Mouse (Mus musculus) limb, embryonic 11.5 days (tissue): Measurements from ENCODE around the gene Hebp1. TPM values are rescaled to one million over a fixed set of nuclear protein-coding genes. Genes with fewer than 3 reads are reported as not detected.

ENCODE experiments used
- ATAC-seq: fragments of 200-750 bp; cut with Nextera tagmentation; 2 replicates; pipeline ENCODE4 v1.8.0; 2017; ENCODE audit warnings: low read depth; ENCODE audit not compliant: insufficient number of reproducible peaks, low FRiP score, low TSS enrichment
- DNase-seq: peaks from one replicate; pipeline ENCODE4 v3.0.0-alpha.2; 2015; ENCODE audit warnings: low spot score
- H3K27ac ChIP-seq: fragments of 300-500 bp; sonication (generic); replicated peaks from 2 replicates; pipeline ENCODE4 v1.5.1; 2014; ENCODE audit warnings: low read depth, mild to moderate bottlenecking, low read length
- H3K27me3 ChIP-seq: fragments of 300-500 bp; sonication (generic); 2 replicates; pipeline ENCODE4 v1.6.1; 2014; ENCODE audit warnings: mild to moderate bottlenecking, low read length, mixed read lengths; ENCODE audit not compliant: control insufficient read depth, insufficient read depth
- H3K36me3 ChIP-seq: fragments of 300-500 bp; sonication (generic); 2 replicates; pipeline ENCODE4 v1.6.1; 2014; ENCODE audit warnings: mild to moderate bottlenecking, low read length, moderate library complexity, mixed read lengths; ENCODE audit not compliant: control insufficient read depth, insufficient read depth
- H3K4me1 ChIP-seq: fragments of 300-500 bp; sonication (generic); 2 replicates; pipeline ENCODE4 v1.6.1; 2014; ENCODE audit warnings: low read length, mixed read lengths; ENCODE audit not compliant: control insufficient read depth, insufficient read depth
- H3K4me2 ChIP-seq: fragments of 300-500 bp; sonication (generic); 2 replicates; pipeline ENCODE4 v1.6.1; 2014; ENCODE audit warnings: low read depth, mild to moderate bottlenecking, moderate library complexity; ENCODE audit not compliant: severe bottlenecking
- H3K4me3 ChIP-seq: fragments of 300-500 bp; sonication (generic); 2 replicates; pipeline ENCODE4 v1.5.1; 2014; ENCODE audit warnings: low read depth, low read length
- H3K9ac ChIP-seq: fragments of 300-500 bp; sonication (generic); 2 replicates; pipeline ENCODE4 v1.6.1; 2014; ENCODE audit warnings: mild to moderate bottlenecking, low read length
- H3K9me3 ChIP-seq: fragments of 300-500 bp; sonication (generic); 2 replicates; pipeline ENCODE4 v1.6.1; 2016; ENCODE audit warnings: low read length; ENCODE audit not compliant: control insufficient read depth
- WGBS: fragments of 180-500 bp; shearing (Covaris S2); extraction: QIAGEN DNeasy Blood & Tissue Kit; methylation state at CpG from one replicate; pipeline ENCODE4 v1.1.7; 2014; 5-methylcytosine and 5-hydroxymethylcytosine counted together
- polyA plus RNA-seq: library from polyadenylated mRNA; unstranded; fragments of >200 nt; fragmentation: Nextera tagmentation; extraction: Ambion mirVana; gene quantifications from 2 replicates; pipeline ENCODE4 v1.2.1, GENCODE M21; 2014

The Hebp1 gene
- polyA plus RNA-seq, 1 experiment from 2014 or later, result 3.8 TPM

- no peak for DNase-seq
- H3K27me3 ChIP-seq, result no peaks in the 10 kb centered on the region
These were observed 73.0 kb downstream of the Hebp1 start for GRCm38 (mm10) chr6:135124755-135125380.

GRCm38 (mm10) chr6:135118183-135118582 lies 79.6 kb downstream of the Hebp1 start, which contains the start of gene Gprc5d:
Gprc5d (minus strand) TSS chr6:135118283.
- Histone ChIP-seq H3K9me3 (no peaks in the 10 kb centered on the region), H3K9ac (no peak within 1 kb of the TSS), H3K4me1 (no peaks in the 10 kb centered on the region), H3K4me3 (no peak within 1 kb of the TSS), H3K4me2 (no peak within 1 kb of the TSS), H3K27ac (no peak within 1 kb of the TSS), H3K36me3 (no peaks in the 10 kb centered on the region), H3K27me3 (no peaks in the 10 kb centered on the region)
- no peak for DNase-seq
- no peak for ATAC-seq
- 84% methylated on average over 5 of the region's 5 CpGs for WGBS

More at GRCm38 (mm10) chr6:135124755-135125380, 73.0 kb downstream of the Hebp1 start:
- H3K9me3 ChIP-seq, result no peaks in the 10 kb centered on the region
- no peak for ATAC-seq
- no peaks in the 10 kb centered on the region for H3K36me3 ChIP-seq
- no peak overlapping the region for H3K4me3 ChIP-seq
- no peaks in the 10 kb centered on the region for H3K4me1 ChIP-seq
- H3K27ac ChIP-seq, result no peak overlapping the region
- H3K4me2 ChIP-seq, result no peak overlapping the region
- no peak overlapping the region for H3K9ac ChIP-seq
- WGBS, result 52% methylated on average over 5 of the region's 5 CpGs

- H3K36me3 ChIP-seq, result no peaks in the 10 kb centered on the region
- no peaks in the 10 kb centered on the region for H3K27me3 ChIP-seq
- no peak overlapping the region for H3K9ac ChIP-seq
- no peaks in the 10 kb centered on the region for H3K9me3 ChIP-seq
- 96% methylated on average over 8 of the region's 8 CpGs for whole genome bisulfite sequencing
- no peak for ATAC-seq
- no peak for DNase-seq
- H3K27ac ChIP-seq, result no peak overlapping the region
- H3K4me2 ChIP-seq, result no peak overlapping the region
- no peak overlapping the region for H3K4me3 ChIP-seq
- no peaks in the 10 kb centered on the region; the same call in 1 of the 2 replicates for H3K4me1 ChIP-seq
These were observed 81.3 kb downstream of the Hebp1 start for GRCm38 (mm10) chr6:135116479-135116878.

- Histone ChIP-seq H3K4me3 (no peak overlapping the region), H3K4me2 (no peak overlapping the region), H3K9ac (no peak overlapping the region), H3K4me1 (no peaks in the 10 kb centered on the region; the same call in 1 of the 2 replicates), H3K27ac (no peak overlapping the region), H3K9me3 (no peaks in the 10 kb centered on the region), H3K27me3 (no peaks in the 10 kb centered on the region), H3K36me3 (no peaks in the 10 kb centered on the region)
- WGBS, result 22% methylated on average over 6 of the region's 6 CpGs
- DNase-seq (no peak), ATAC-seq (no peak)
These were observed 84.7 kb downstream of the Hebp1 start for GRCm38 (mm10) chr6:135113114-135113436.

- no peak overlapping the region for H3K9ac ChIP-seq
- no peaks in the 10 kb centered on the region; the same call in 1 of the 2 replicates for H3K4me1 ChIP-seq
- H3K36me3 ChIP-seq, result no peaks in the 10 kb centered on the region
- no peak overlapping the region for H3K4me2 ChIP-seq
- 14% methylated on average over 7 of the region's 7 CpGs for WGBS
- no peak overlapping the region for H3K4me3 ChIP-seq
- H3K27me3 ChIP-seq, result no peaks in the 10 kb centered on the region
- DNase-seq (no peak), ATAC-seq (no peak)
- no peaks in the 10 kb centered on the region for H3K9me3 ChIP-seq
- no peak overlapping the region for H3K27ac ChIP-seq
These were observed 85.3 kb downstream of the Hebp1 start for GRCm38 (mm10) chr6:135112411-135113113.

GRCm38 (mm10) chr6:135107014-135107413 lies 90.8 kb downstream of the Hebp1 start:
- Histone ChIP-seq H3K9me3 (no peaks in the 10 kb centered on the region), H3K4me1 (no peaks in the 10 kb centered on the region), H3K27me3 (no peaks in the 10 kb centered on the region), H3K9ac (no peak overlapping the region), H3K27ac (no peak overlapping the region), H3K4me2 (no peak overlapping the region), H3K4me3 (no peak overlapping the region), H3K36me3 (no peaks in the 10 kb centered on the region)
- no peak for DNase-seq
- ATAC-seq, result no peak
- 86% methylated on average over 6 of the region's 6 CpGs for WGBS

- no peak overlapping the region for H3K27ac ChIP-seq
- H3K4me1 ChIP-seq, result no peaks in the 10 kb centered on the region
- no peaks in the 10 kb centered on the region for H3K27me3 ChIP-seq
- DNase-seq (no peak), ATAC-seq (no peak)
- no peak overlapping the region for H3K4me3 ChIP-seq
- no peak overlapping the region for H3K9ac ChIP-seq
- 67% methylated on average over 5 of the region's 5 CpGs for WGBS
- no peaks in the 10 kb centered on the region for H3K36me3 ChIP-seq
- H3K9me3 ChIP-seq, result no peaks in the 10 kb centered on the region
- no peak overlapping the region for H3K4me2 ChIP-seq
These were observed 95.0 kb downstream of the Hebp1 start for GRCm38 (mm10) chr6:135102736-135103303.

- Histone ChIP-seq H3K4me1 (no peaks in the 10 kb centered on the region), H3K36me3 (no peaks in the 10 kb centered on the region), H3K9ac (no peak overlapping the region), H3K4me3 (no peak overlapping the region), H3K27me3 (no peaks in the 10 kb centered on the region), H3K27ac (no peak overlapping the region), H3K9me3 (no peaks in the 10 kb centered on the region), H3K4me2 (no peak overlapping the region)
- no peak for ATAC-seq
- DNase-seq, result no peak
- 81% methylated on average over 15 of the region's 15 CpGs for WGBS
These were observed 96.9 kb downstream of the Hebp1 start for GRCm38 (mm10) chr6:135100787-135101472.
